Mouse (Mus musculus) bone marrow, adult 2 months (tissue): ENCODE measurements at regions not wholly inside any gene's neighbourhood (a gene's known extent, or its start where the extent isn't known, plus 50 kb on each side); places are given as distances from the start of the nearest gene placed in this dataset.

ENCODE experiments used
- CTCF ChIP-seq: fragments of 200-500 bp; IDR thresholded peaks from 2 replicates; pipeline ENCODE4 v1.5.1; 2011; ENCODE audit warnings: low read length, control low read depth; ENCODE audit not compliant: control insufficient read depth, insufficient read depth
- POLR2A ChIP-seq: fragments of 200-500 bp; IDR thresholded peaks from 2 replicates; pipeline ENCODE4 v1.6.1; 2011; ENCODE audit warnings: low read depth, mild to moderate bottlenecking, control low read depth, low read length, borderline replicate concordance; ENCODE audit not compliant: control insufficient read depth

DNA sequence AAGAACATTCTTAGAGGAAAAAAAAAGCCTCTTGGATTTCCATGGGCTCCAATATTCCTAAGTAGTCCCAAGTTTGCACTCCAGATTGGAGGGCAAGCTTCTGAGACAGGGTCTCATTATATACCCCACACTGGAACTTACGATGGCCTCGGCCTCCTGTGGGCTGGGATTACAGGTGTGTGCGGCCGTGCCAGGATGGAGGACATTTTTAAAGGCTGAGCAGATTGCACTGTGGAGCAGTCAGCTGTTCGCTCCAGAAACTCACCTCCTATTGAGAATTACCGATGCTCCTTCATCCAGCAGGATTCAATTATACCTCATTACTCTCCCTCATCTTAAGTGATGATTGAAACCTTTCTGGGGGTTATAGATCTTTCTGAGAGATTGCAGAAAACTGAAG, 53.3 kb upstream of the Zc3h12a start:
- TF ChIP-seq POLR2A (no peak), CTCF (no peak)
